Comparison of ENCODE assay signal across 13 mouse cellular contexts in the genomic region with DNA sequence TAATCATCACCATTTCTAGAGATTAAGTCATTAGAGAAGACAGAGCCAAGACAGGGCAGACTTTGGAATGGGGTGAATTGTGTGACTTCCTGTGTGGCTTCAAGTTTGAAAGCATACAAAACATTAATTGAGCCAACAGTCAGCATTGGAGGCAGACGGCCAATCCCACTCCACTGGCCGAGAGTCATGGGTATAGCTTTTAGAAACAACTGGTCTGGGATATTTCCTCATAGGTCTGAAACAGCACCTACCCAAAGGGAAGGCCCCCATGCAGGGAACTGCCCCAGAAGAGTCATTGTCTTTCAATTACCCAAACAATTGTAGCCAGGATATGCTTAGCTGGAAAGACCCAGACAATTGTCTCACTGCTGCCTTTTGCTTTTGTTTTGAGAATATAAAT. TPM values are rescaled to one million over a fixed set of nuclear protein-coding genes. Genes with fewer than 3 reads are reported as not detected.
DNase-seq lines count a peak whose midpoint lies in the region; ATAC-seq and TF ChIP-seq lines count a peak whose summit lies in the region.
"Had no signal": no experiment of that assay in that cellular context is flagged by ENCODE, and none has a peak within 500 bp of the region (broad histone marks: within the 10 kb centered on the region; RNA-seq: fewer than 3 reads in every experiment).

No protein-coding gene starts in this region.

- dilution Hi-C loops in CH12.LX (cut with MboI; ENCODE audit: extremely low pct_ligation_motif_present, extremely low pct_unique_long_range_greater_than_20kb, low sequenced_read_pairs): no loop called here

- H3K27me3 ChIP-seq in heart, embryonic 11.5 days (ENCODE audit: control insufficient read depth, insufficient read depth, low read length): no peaks in the 10 kb centered on the region
- no peaks in the 10 kb centered on the region for H3K27me3 ChIP-seq in CH12.LX (replicated peaks)
- H3K27me3 ChIP-seq in heart, embryonic 14.5 days (ENCODE audit: control insufficient read depth, insufficient read depth, low read length): no peaks in the 10 kb centered on the region
- no peaks in the 10 kb centered on the region for H3K27me3 ChIP-seq in limb, embryonic 10.5 days (ENCODE audit: low read depth, poor library complexity, severe bottlenecking)
- H3K27me3 ChIP-seq in forebrain, embryonic 11.5 days (ENCODE audit: control insufficient read depth, insufficient read depth, low read length): no peaks in the 10 kb centered on the region
- H3K27me3 ChIP-seq: hindbrain, embryonic 15.5 days; midbrain, embryonic 13.5 days had no signal

- H3K79me2 ChIP-seq in CH12.LX (replicated peaks; ENCODE audit: control insufficient read depth, extremely low read depth, insufficient read depth, poor library complexity, severe bottlenecking): no peaks in the 10 kb centered on the region

- no peak for TF ChIP-seq POLR2A in CH12.LX (IDR thresholded peaks at IDR 0.05; ENCODE audit: low read depth, low read length)

- TF ChIP-seq CTCF in CH12.LX (conservative IDR thresholded peaks at IDR 0.05 in 1 of 2, IDR thresholded peaks at IDR 0.05 in 1 of 2; ENCODE audit: low read depth in 2 of 2, low read length in 2 of 2): no peak

- H3K4me1 ChIP-seq in heart, embryonic 11.5 days (ENCODE audit: control insufficient read depth, insufficient read depth, low read length): no peaks in the 10 kb centered on the region
- H3K4me1 ChIP-seq in CH12.LX (ENCODE audit: control insufficient read depth in 1 of 2, insufficient read depth in 2 of 2): peaks cover 3 to 7% of the 10 kb centered on the region in 2 experiments; a peak in 3 of 4 replicates
- peaks cover 0 to 3% of the 10 kb centered on the region in 2 experiments; a peak in 2 of 4 replicates for H3K4me1 ChIP-seq in heart, embryonic 14.5 days (ENCODE audit: control insufficient read depth in 2 of 2, insufficient read depth in 2 of 2, low read length in 2 of 2)
- H3K4me1 ChIP-seq in limb, embryonic 10.5 days: peaks cover 13% of the 10 kb centered on the region
- no peaks in the 10 kb centered on the region for H3K4me1 ChIP-seq in forebrain, embryonic 11.5 days (replicated peaks; ENCODE audit: control insufficient read depth, insufficient read depth, low read length)
- H3K4me1 ChIP-seq: hindbrain, embryonic 15.5 days; midbrain, embryonic 13.5 days had no signal

- no peak for ATAC-seq in heart, embryonic 11.5 days (replicated peaks; ENCODE audit: insufficient number of reproducible peaks, low FRiP score, low TSS enrichment)
- ATAC-seq in heart, embryonic 14.5 days (ENCODE audit: insufficient number of reproducible peaks, insufficient read depth, low FRiP score, low read depth): peak; percentile 35; the same call in 1 of the 2 replicates
- ATAC-seq in forebrain, embryonic 11.5 days (replicated peaks; ENCODE audit: low FRiP score): no peak
- ATAC-seq: midbrain, embryonic 13.5 days had no signal

- no peaks in the 10 kb centered on the region for H3K9me3 ChIP-seq in heart, embryonic 11.5 days (replicated peaks; ENCODE audit: control insufficient read depth, low read length)
- no peaks in the 10 kb centered on the region for H3K9me3 ChIP-seq in CH12.LX (replicated peaks; ENCODE audit: low read length)
- H3K9me3 ChIP-seq in heart, embryonic 14.5 days (ENCODE audit: control insufficient read depth, low read length): no peaks in the 10 kb centered on the region
- no peaks in the 10 kb centered on the region for H3K9me3 ChIP-seq in limb, embryonic 10.5 days (replicated peaks)
- H3K9me3 ChIP-seq in forebrain, embryonic 11.5 days (ENCODE audit: control insufficient read depth, low read length): no peaks in the 10 kb centered on the region
- H3K9me3 ChIP-seq: hindbrain, embryonic 15.5 days; midbrain, embryonic 13.5 days had no signal

- 36% methylated on average over 2 of the region's 2 CpGs for WGBS in heart, embryonic 11.5 days (ENCODE audit: insufficient replicate concordance)
- 38% methylated on average over 2 of the region's 2 CpGs for WGBS in heart, embryonic 14.5 days
- WGBS in limb, embryonic 10.5 days: 62% methylated on average over 2 of the region's 2 CpGs
- 24% methylated on average over 2 of the region's 2 CpGs for WGBS in forebrain, embryonic 11.5 days

- in situ Hi-C loops in CH12.LX (cut with MboI; ENCODE audit: low pct_ligation_motif_present, low pct_unique_long_range_greater_than_20kb, low sequenced_read_pairs): no loop called here

- no peak overlapping the region for H3K4me2 ChIP-seq in heart, embryonic 11.5 days
- H3K4me2 ChIP-seq in CH12.LX (ENCODE audit: insufficient read depth, low read depth, poor library complexity, severe bottlenecking): peak overlapping the region; percentile 22
- no peak overlapping the region for H3K4me2 ChIP-seq in heart, embryonic 14.5 days (ENCODE audit: low read length)
- H3K4me2 ChIP-seq in forebrain, embryonic 11.5 days (ENCODE audit: low read depth, low read length, severe bottlenecking): no peak overlapping the region
- H3K4me2 ChIP-seq: hindbrain, embryonic 15.5 days; liver, embryonic 11.5 days; midbrain, embryonic 13.5 days had no signal

- TF ChIP-seq RAD21 in CH12.LX (IDR thresholded peaks at IDR 0.05; ENCODE audit: low read depth, low read length): no peak

- no peak for TF ChIP-seq EP300 in CH12.LX (IDR thresholded peaks at IDR 0.05; ENCODE audit: low read length)

- H3K9ac ChIP-seq in heart, embryonic 11.5 days (ENCODE audit: low read depth, low read length): no peak overlapping the region
- H3K9ac ChIP-seq in CH12.LX (ENCODE audit: insufficient read depth, low read depth): no peak overlapping the region
- H3K9ac ChIP-seq in heart, embryonic 14.5 days (ENCODE audit: low read length): no peak overlapping the region
- H3K9ac ChIP-seq in forebrain, embryonic 11.5 days (ENCODE audit: low read length): no peak overlapping the region
- H3K9ac ChIP-seq: hindbrain, embryonic 15.5 days; midbrain, embryonic 13.5 days had no signal

- H3K4me3 ChIP-seq in heart, embryonic 11.5 days (ENCODE audit: low read depth, low read length): no peak overlapping the region
- H3K4me3 ChIP-seq in CH12.LX (replicated peaks in 1 of 3; ENCODE audit: low read depth in 2 of 3, low read length in 2 of 3, poor library complexity in 1 of 3): no peak overlapping the region
- H3K4me3 ChIP-seq in heart, embryonic 14.5 days (ENCODE audit: control insufficient read depth in 1 of 2, insufficient read depth in 1 of 2, low read depth in 1 of 2, low read length in 2 of 2): no peak overlapping the region
- H3K4me3 ChIP-seq in limb, embryonic 10.5 days: no peak overlapping the region
- no peak overlapping the region for H3K4me3 ChIP-seq in forebrain, embryonic 11.5 days (ENCODE audit: low read depth, low read length)
- H3K4me3 ChIP-seq: hindbrain, embryonic 15.5 days; midbrain, embryonic 13.5 days had no signal

- H3K27ac ChIP-seq in heart, embryonic 11.5 days (ENCODE audit: low read depth, low read length): no peak overlapping the region
- no peak overlapping the region for H3K27ac ChIP-seq in CH12.LX (ENCODE audit: insufficient read depth, low read depth)
- peak overlapping the region in 1 of 2 experiments; percentile 16; a peak in 1 of 4 replicates for H3K27ac ChIP-seq in heart, embryonic 14.5 days (replicated peaks in 1 of 2; ENCODE audit: control insufficient read depth in 1 of 2, insufficient read depth in 1 of 2, low read depth in 2 of 2, low read length in 2 of 2)
- H3K27ac ChIP-seq in limb, embryonic 10.5 days: no peak overlapping the region
- no peak overlapping the region for H3K27ac ChIP-seq in forebrain, embryonic 11.5 days (ENCODE audit: low read depth, low read length)
- H3K27ac ChIP-seq: hindbrain, embryonic 15.5 days; midbrain, embryonic 13.5 days had no signal

- no peaks in the 10 kb centered on the region for H3K36me3 ChIP-seq in heart, embryonic 11.5 days (ENCODE audit: control insufficient read depth, insufficient read depth, low read length)
- no peaks in the 10 kb centered on the region for H3K36me3 ChIP-seq in CH12.LX (replicated peaks in 1 of 2; ENCODE audit: control insufficient read depth in 1 of 2, insufficient read depth in 1 of 2, low read length in 1 of 2)
- no peaks in the 10 kb centered on the region for H3K36me3 ChIP-seq in heart, embryonic 14.5 days (ENCODE audit: control insufficient read depth, insufficient read depth, low read length)
- no peaks in the 10 kb centered on the region for H3K36me3 ChIP-seq in limb, embryonic 10.5 days
- H3K36me3 ChIP-seq in forebrain, embryonic 11.5 days (ENCODE audit: control insufficient read depth, insufficient read depth, low read length): no peaks in the 10 kb centered on the region
- H3K36me3 ChIP-seq: hindbrain, embryonic 15.5 days; midbrain, embryonic 13.5 days had no signal

- DNase-seq in heart, adult 11 months: peak; percentile 92
- no peak for DNase-seq in CH12.LX (ENCODE audit: extremely low read depth)
- peak; percentile 44 to 47 for DNase-seq in kidney, postnatal 25 days
- DNase-seq in yolk sac, embryonic 10.5 days (ENCODE audit: low spot score): no peak
- no peak for DNase-seq in limb, embryonic 10.5 days (ENCODE audit: low spot score)
- DNase-seq in forebrain, embryonic 11.5 days (ENCODE audit: low spot score): no peak
- DNase-seq: layer of hippocampus, postnatal 36 days had no signal

TF ChIP-seq in CH12.LX, 34 proteins besides CTCF, POLR2A, EP300 and RAD21:
- TF ChIP-seq IRF4 (IDR thresholded peaks at IDR 0.05; ENCODE audit: low read depth, low read length) (no peak), CHD2 (IDR thresholded peaks at IDR 0.05; ENCODE audit: low read length) (no peak), SIN3A (IDR thresholded peaks at IDR 0.05; ENCODE audit: low read length) (no peak), CHD1 (IDR thresholded peaks at IDR 0.05; ENCODE audit: low read depth, low read length) (no peak), MEF2A (IDR thresholded peaks at IDR 0.05; ENCODE audit: borderline replicate concordance, low read depth, low read length) (no peak), ZKSCAN1 (IDR thresholded peaks at IDR 0.05; ENCODE audit: borderline replicate concordance, low read depth, low read length) (no peak), BHLHE40 (IDR thresholded peaks at IDR 0.05; ENCODE audit: low read depth, low read length) (no peak), RCOR1 (conservative IDR thresholded peaks at IDR 0.05; ENCODE audit: low read depth, low read length) (no peak), USF2 (conservative IDR thresholded peaks at IDR 0.05; ENCODE audit: low read depth, low read length) (no peak)

RNA-seq across cellular contexts. Expression of a gene that starts 39.5 kb away (rescaled TPM):
- 3.9 and 5.2 TPM in 2 replicates for polyA plus RNA-seq in heart, embryonic 11.5 days (2014; fragmentation: Nextera tagmentation; extraction: Ambion mirVana)
- not detected in 2 replicates for total RNA-seq in CH12.LX (2012; rRNA removed)
- not detected in 2 replicates for total RNA-seq in CH12.LX (2014; rRNA removed)
- not detected in 2 replicates for polyA plus RNA-seq in CH12.LX (2012; ENCODE audit: insufficient read length, low read depth)
- polyA plus RNA-seq in heart, embryonic 14.5 days (2014; fragmentation: Nextera tagmentation; extraction: Ambion mirVana): 6.0 and 7.0 TPM in 2 replicates
- 1.3 and 1.6 TPM in 2 replicates for polyA plus RNA-seq in limb, embryonic 10.5 days (2016; fragmentation: Nextera tagmentation; extraction: Ambion mirVana)
- 0.28 TPM in 2 replicates for polyA plus RNA-seq in forebrain, embryonic 11.5 days (2014; fragmentation: Nextera tagmentation; extraction: Ambion mirVana)
- polyA plus RNA-seq: C2C12 had no signal

Comparison
In these comparisons a context has a peak if more than half of its experiments do, and no peak if none do; other contexts are left out.
1. DNase-seq: peak in heart, adult 11 months (single experiment) and kidney, postnatal 25 days (2 of 2); none in CH12.LX (single experiment), yolk sac, embryonic 10.5 days (single experiment), limb, embryonic 10.5 days (single experiment) and forebrain, embryonic 11.5 days (single experiment).